Mouse (Mus musculus) G1E (cell line): Measurements from ENCODE around the gene D630023F18Rik.

Experiments used
- CTCF ChIP-seq: IDR thresholded peaks from 2 replicates; pipeline ENCODE4 v1.5.1; 2012; ENCODE audit warnings: low read depth, low read length, inconsistent platforms, mixed read lengths
- GATA1 ChIP-seq: IDR thresholded peaks from 2 replicates; pipeline ENCODE4 v1.6.1; 2012; ENCODE audit warnings: borderline replicate concordance, low read length, inconsistent platforms, mixed read lengths
- POLR2AphosphoS5 ChIP-seq: IDR thresholded peaks from 2 replicates; pipeline ENCODE4 v1.6.1; 2012; ENCODE audit warnings: low read depth, low read length, inconsistent platforms; ENCODE audit not compliant: insufficient replicate concordance

DNA sequence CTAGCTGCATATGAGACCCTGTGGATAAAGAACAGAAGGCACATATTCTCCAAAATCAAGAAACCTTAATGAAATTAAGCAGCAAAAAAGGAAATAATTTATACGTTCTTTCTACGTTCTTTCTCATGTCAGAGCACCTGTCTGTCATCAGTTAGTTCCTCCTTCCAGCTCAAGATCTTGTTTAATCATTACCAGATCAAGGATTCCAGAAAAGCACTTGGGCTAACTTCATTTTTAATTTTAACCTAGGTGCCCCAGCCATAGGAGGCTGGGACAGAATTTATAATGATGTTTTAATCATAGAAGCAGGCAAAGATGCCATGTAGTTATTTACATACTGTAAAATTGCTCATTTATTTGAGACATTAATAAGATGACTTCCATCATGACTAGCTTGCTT lies 21.8 kb upstream of the D630023F18Rik start:
- TF ChIP-seq CTCF (no peak), POLR2AphosphoS5 (no peak), GATA1 (no peak)
